Mouse (Mus musculus) kidney, adult 10 weeks (tissue): Measurements from ENCODE around the gene Olfr559. TPM values are rescaled to one million over a fixed set of nuclear protein-coding genes. Genes with fewer than 3 reads are reported as not detected.

Experiments used
- polyA plus RNA-seq: library from polyadenylated mRNA; stranded (reverse); fragments of 350-450 nt; fragmentation: Illumina TruSeq; extraction: RNeasy Lipid Tissue Mini Kit (QIAGEN cat#74804); gene quantifications from one replicate; pipeline ENCODE4 v1.2.3, GENCODE M21; 2014; ENCODE audit warnings: low read depth, low replicate concordance

Gene Olfr559
- not detected for polyA plus RNA-seq

GRCm38 (mm10) chr7:102727391-102727790, at the start of gene Olfr559:
Gene Olfr559 (minus strand): TSS chr7:102727491.

GRCm38 (mm10) chr7:102770921-102771320, 43.6 kb upstream of the Olfr559 start, which contains the start of gene Olfr561:
Gene Olfr561 (plus strand): TSS chr7:102771221.

GRCm38 (mm10) chr7:102759266-102759665, 32.0 kb upstream of the Olfr559 start, which contains the start of the genes Olfr560 and Olfr78:
Gene Olfr560 (minus strand): TSS chr7:102759366.
Gene Olfr78 (minus strand): TSS chr7:102759471.

GRCm38 (mm10) chr7:102718970-102719369, 8.3 kb downstream of the Olfr559 start, which contains the start of gene Olfr33:
Gene Olfr33 (minus strand): TSS chr7:102719070.

GRCm38 (mm10) chr7:102701915-102702314, 25.4 kb downstream of the Olfr559 start, which contains the start of gene Olfr558:
Gene Olfr558 (plus strand): TSS chr7:102702215.

GRCm38 (mm10) chr7:102695358-102696125, 31.7 kb downstream of the Olfr559 start, which contains the start of gene Olfr557:
Gene Olfr557 (plus strand): TSS chr7:102695910.

GRCm38 (mm10) chr7:102686944-102687501, 40.3 kb downstream of the Olfr559 start, which contains the start of gene Trim68:
Gene Trim68 (minus strand): TSS chr7:102687327.

Other genes starting within 250 kb of the Olfr559 start
- not detected for gene Olfr543, start 245.8 kb downstream of the Olfr559 start, polyA plus RNA-seq
- gene Olfr544, start 239.2 kb downstream of the Olfr559 start, polyA plus RNA-seq = not detected
- gene Olfr545, start 227.9 kb downstream of the Olfr559 start, polyA plus RNA-seq = not detected
- not detected for gene Olfr547, start 192.7 kb downstream of the Olfr559 start, polyA plus RNA-seq
- gene Olfr548-ps1, start 186.6 kb downstream of the Olfr559 start, polyA plus RNA-seq = not detected
- not detected for gene Olfr549, start 177.6 kb downstream of the Olfr559 start, polyA plus RNA-seq
- gene Trim21, start 162.0 kb downstream of the Olfr559 start, polyA plus RNA-seq = 8.2 TPM
- gene Olfr550, start 156.0 kb downstream of the Olfr559 start, polyA plus RNA-seq = not detected
- not detected for gene Olfr551, start 135.6 kb downstream of the Olfr559 start, polyA plus RNA-seq
- gene Olfr552, start 129.7 kb downstream of the Olfr559 start, polyA plus RNA-seq = not detected
- not detected for gene Olfr553, start 109.3 kb downstream of the Olfr559 start, polyA plus RNA-seq
- not detected for gene Olfr554, start 89.1 kb downstream of the Olfr559 start, polyA plus RNA-seq
- not detected for gene Olfr555, start 68.7 kb downstream of the Olfr559 start, polyA plus RNA-seq
- gene Olfr556, start 62.6 kb downstream of the Olfr559 start, polyA plus RNA-seq = not detected
- 5.0 TPM for gene Trim68, start 40.2 kb downstream of the Olfr559 start, polyA plus RNA-seq
- not detected for gene Olfr557, start 31.6 kb downstream of the Olfr559 start, polyA plus RNA-seq
- 5.7 TPM for gene Olfr558, start 25.3 kb downstream of the Olfr559 start, polyA plus RNA-seq
- not detected for gene Olfr33, start 8.4 kb downstream of the Olfr559 start, polyA plus RNA-seq
- gene Olfr560, start 31.9 kb upstream of the Olfr559 start, polyA plus RNA-seq = not detected
- gene Olfr78, start 32.0 kb upstream of the Olfr559 start, polyA plus RNA-seq = 0.97 TPM
- not detected for gene Olfr561, start 43.7 kb upstream of the Olfr559 start, polyA plus RNA-seq
- gene Olfr564, start 76.0 kb upstream of the Olfr559 start, polyA plus RNA-seq = not detected
- not detected for gene Olfr566, start 131.3 kb upstream of the Olfr559 start, polyA plus RNA-seq
- not detected for gene Olfr568, start 149.6 kb upstream of the Olfr559 start, polyA plus RNA-seq
- gene Olfr569, start 163.4 kb upstream of the Olfr559 start, polyA plus RNA-seq = not detected
- gene Olfr570, start 167.1 kb upstream of the Olfr559 start, polyA plus RNA-seq = not detected
- gene Olfr571, start 190.0 kb upstream of the Olfr559 start, polyA plus RNA-seq = not detected
- not detected for gene Olfr572, start 196.9 kb upstream of the Olfr559 start, polyA plus RNA-seq
- not detected for gene Olfr573-ps1, start 215.1 kb upstream of the Olfr559 start, polyA plus RNA-seq
- gene Olfr574, start 221.0 kb upstream of the Olfr559 start, polyA plus RNA-seq = not detected
- not detected for gene Olfr575, start 231.3 kb upstream of the Olfr559 start, polyA plus RNA-seq
- gene Olfr576, start 235.2 kb upstream of the Olfr559 start, polyA plus RNA-seq = not detected
- not detected for gene Olfr577, start 248.5 kb upstream of the Olfr559 start, polyA plus RNA-seq